Mouse (Mus musculus): ENCODE measurements around the gene Sac3d1.

DNA sequence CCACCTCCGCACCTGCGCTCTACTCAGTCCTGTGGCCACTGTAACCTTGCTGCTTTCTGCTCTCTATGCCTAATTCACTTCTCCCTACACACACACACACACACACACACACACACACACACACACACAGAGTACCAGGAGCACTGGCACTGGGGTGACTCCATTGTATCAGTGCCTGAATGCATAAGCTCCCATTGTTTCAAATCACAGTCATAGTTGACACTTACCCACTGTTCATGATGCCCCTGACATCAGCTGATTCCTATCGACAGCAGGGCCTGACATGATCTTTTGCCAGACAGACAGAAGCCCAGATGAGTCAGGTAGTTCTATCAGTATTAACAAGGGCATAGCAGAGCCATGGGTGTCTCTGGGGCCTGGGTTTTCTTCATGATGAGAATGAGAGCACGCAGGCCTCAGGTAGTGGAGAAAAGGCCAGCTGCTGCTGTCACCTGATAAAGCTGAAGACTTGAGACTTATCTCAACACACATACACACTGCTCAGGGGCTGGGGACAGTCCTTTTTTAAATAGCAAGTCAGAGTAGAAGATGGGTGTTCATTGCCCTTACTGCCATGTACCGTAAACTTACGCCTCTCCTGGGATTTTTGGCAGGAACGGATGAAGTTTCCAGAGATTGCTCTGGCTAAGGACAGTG is 13.8 kb upstream of the Sac3d1 start:
- no peak for TF ChIP-seq POLR2A (IDR thresholded peaks at IDR 0.05; ENCODE audit: insufficient read depth, low read depth, low read length)
- TF ChIP-seq CTCF (IDR thresholded peaks at IDR 0.05; ENCODE audit: insufficient read depth, low read depth, low read length): no peak

Measured in olfactory bulb, adult 2 months (tissue).